Mouse (Mus musculus): ENCODE results near the gene Srd5a1.

- TF ChIP-seq CTCF (IDR thresholded peaks at IDR 0.05; ENCODE audit: borderline replicate concordance, insufficient read depth, low read length) = no peak
- TF ChIP-seq POLR2A (IDR thresholded peaks at IDR 0.05; ENCODE audit: low read depth, low read length) = no peak
Measured at GRCm38 (mm10) chr13:69640126-69640525, 28.9 kb upstream of the Srd5a1 start.
